Mouse (Mus musculus): ENCODE data around the gene Hps3.
"Not testable (repeated sequence)": the region's sequence is repeated elsewhere in the genome, so short reads cannot be mapped to it uniquely, and the experiment has no call there.

Gene Hps3

DNA sequence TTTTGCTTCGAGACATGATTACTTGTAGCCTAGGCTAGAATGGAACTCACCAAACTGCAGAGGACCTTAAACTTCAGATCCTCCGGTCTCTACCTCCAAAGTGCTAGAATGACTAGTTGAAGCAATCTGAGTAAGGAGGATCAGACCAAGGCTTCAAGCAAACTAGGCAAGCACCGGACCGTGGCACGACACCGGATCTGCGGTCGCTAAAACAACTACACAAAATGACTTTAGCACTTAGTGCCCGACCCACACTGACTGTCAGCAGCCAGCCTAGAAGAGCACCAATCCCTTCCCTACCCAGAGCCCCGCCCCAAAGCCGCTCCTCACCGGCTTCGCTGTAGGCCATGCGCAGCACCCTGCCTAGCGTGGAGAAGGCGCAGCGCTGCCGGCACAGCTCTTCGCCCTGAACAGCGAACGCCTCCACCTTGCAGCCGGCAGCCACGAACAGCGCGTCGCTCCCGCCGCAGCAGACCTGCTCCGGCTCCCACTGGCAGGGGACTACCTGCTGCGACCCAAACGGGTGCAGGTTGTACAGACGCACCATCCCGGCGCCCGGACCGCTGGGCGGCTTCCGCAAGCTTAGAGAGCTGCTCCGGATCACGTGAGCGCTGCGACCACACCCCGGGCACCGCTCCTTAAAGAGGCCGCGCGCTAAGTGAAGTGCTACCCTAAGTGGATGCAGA, at the start of gene Hps3:
Gene Hps3 (minus strand): TSS at position 597 of the 686 bp plus-strand sequence.
- peak; percentile 86 for DNase-seq

- DNase-seq: no peak
Measured at GRCm38 (mm10) chr3:20082161-20082560, 47.0 kb upstream of the Hps3 start.

DNA sequence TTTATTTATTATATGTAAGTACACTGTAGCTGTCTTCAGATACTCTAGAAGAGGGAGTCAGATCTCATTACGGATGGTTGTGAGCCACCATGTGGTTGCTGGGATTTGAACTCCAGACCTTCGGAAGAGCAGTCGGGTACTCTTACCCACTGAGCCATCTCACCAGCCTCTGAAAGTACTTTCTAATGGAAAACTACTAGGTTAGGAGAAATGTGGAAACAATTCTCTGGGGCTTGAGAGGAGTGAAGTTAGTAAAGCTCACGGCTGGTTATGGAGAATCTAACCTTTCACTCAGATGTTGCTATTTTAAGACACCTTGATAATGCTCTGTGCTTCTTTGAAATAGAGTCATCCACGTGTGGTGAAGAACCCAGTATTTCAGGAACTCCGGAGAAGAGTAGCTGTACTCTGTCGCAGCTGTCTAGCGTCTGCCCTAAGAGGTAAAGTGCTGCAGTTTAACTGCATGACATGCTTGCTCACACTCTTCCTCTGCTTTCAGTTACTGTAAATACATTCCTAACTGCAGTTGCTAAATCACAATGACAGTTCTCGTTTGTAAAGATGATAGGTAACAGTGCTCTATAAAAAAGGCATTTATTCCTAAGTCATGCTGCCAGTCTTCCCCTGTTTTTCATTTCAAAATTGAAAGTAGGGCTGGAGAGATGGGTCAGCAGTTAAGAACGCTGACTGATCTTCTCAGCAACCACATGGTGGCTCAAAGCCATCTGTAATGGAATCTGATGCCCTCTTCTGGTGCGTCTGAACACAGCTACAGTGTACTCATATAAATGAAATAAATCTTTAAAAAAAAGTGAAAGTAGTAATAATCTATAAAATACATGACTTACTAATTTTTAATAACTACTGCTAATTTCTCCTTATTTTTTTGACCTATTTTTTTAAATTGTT, 41.3 kb upstream of the Hps3 start:
- no peak for DNase-seq

GRCm38 (mm10) chr3:20058197-20058541, 23.1 kb upstream of the Hps3 start:
- peak; percentile 46 for DNase-seq

- peak; percentile 98 for DNase-seq
Measured at GRCm38 (mm10) chr3:20057306-20058196, 22.4 kb upstream of the Hps3 start, which contains the start of gene Hltf. Gene Hltf (plus strand): TSS chr3:20057811.

- DNase-seq: not testable (repeated sequence)
Measured at GRCm38 (mm10) chr3:20044736-20045135, 9.6 kb upstream of the Hps3 start.

GRCm38 (mm10) chr3:20041461-20041860, 6.3 kb upstream of the Hps3 start:
- DNase-seq: not testable (repeated sequence)

DNA sequence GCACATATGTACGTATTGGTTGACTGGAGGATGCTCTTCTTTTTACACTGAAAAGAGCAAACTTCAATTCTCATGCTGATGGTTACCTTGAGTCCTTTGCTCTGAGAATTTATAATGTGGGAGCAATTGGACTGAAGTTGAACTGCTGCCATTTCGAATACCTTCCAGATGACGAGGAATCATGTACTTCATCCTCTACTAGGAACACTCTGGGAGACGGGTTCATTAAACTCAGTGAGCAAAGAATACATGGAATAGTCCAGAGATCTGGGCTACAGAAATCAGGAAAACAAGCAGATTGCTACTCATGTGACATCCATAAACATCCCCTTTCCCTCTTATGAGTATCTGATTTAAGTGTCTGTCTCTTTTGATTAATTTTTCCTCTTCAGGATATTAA, 954 bp upstream of the Hps3 start:
- no peak for DNase-seq

- DNase-seq: peak; percentile 30
Measured at GRCm38 (mm10) chr3:20033761-20034718, 1.1 kb downstream of the Hps3 start.

- DNase-seq: no peak
Measured at GRCm38 (mm10) chr3:20030807-20031206, 4.3 kb downstream of the Hps3 start.

- no peak for DNase-seq
Measured at GRCm38 (mm10) chr3:20028640-20029039, 6.5 kb downstream of the Hps3 start.

GRCm38 (mm10) chr3:20027788-20028187, 7.3 kb downstream of the Hps3 start:
- DNase-seq: no peak

GRCm38 (mm10) chr3:20026996-20027689, 8.0 kb downstream of the Hps3 start:
- DNase-seq: no peak

DNA sequence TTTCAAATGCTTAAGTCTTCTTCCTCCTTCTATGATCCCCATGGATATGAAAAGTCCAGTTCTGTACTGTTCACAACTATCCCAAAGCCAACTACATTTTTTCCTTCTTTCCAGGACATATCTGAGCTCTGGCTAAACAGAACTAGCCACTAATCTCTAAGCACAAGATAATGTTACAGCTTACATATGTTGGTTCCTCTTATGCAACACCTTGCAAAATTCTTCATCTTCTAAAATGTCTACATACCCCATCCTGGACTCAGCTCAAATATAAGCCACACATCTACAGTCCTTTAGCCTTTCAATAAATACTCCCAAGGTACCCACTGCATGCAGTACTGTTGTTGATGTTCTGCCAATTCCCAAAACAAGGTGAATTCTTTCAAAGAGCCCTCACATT, 8.6 kb downstream of the Hps3 start:
- no peak for DNase-seq

GRCm38 (mm10) chr3:20023832-20024231, 11.3 kb downstream of the Hps3 start:
- no peak for DNase-seq

- no peak for DNase-seq
Measured at GRCm38 (mm10) chr3:20018076-20018475, 17.0 kb downstream of the Hps3 start.

GRCm38 (mm10) chr3:20014454-20014853, 20.7 kb downstream of the Hps3 start:
- no peak for DNase-seq

DNA sequence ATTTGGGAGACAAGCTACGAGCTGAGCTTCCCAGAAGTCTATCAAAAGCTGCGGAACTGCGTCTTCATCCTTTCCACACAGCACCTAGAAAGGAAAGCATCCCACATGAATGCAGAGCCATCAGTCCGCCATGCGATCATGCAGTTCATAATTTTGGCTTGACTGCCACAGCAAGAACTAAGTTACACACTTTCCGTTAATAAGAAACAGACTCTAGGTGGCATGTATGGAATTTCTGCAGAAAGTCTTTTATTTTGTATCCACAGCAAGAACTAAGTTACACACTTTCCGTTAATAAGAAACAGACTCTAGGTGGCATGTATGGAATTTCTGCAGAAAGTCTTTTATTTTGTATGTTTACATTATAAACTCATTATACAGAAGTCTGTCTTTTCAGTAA, 24.2 kb downstream of the Hps3 start:
- not testable (repeated sequence) for DNase-seq

GRCm38 (mm10) chr3:20010464-20010863, 24.7 kb downstream of the Hps3 start:
- DNase-seq: no peak

DNA sequence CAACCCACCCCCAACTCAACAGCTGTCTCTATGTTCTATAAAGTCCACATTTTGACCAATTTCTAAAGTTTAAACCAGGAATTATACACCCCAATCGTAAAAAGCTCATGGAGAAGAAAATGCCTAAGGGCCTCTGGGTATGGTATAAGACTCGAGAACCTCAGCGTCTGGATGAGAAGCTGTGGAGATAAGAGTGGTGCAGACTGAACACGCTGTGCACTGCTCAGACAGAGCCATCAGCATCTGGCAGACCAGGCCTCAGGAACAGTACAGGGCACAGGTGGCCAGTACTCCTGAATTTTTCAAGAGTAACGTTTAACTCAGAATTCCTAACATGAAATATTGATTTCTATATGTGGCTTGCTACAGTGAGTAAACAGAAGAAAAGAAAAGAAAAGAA, 27.4 kb downstream of the Hps3 start:
- DNase-seq: no peak

DNA sequence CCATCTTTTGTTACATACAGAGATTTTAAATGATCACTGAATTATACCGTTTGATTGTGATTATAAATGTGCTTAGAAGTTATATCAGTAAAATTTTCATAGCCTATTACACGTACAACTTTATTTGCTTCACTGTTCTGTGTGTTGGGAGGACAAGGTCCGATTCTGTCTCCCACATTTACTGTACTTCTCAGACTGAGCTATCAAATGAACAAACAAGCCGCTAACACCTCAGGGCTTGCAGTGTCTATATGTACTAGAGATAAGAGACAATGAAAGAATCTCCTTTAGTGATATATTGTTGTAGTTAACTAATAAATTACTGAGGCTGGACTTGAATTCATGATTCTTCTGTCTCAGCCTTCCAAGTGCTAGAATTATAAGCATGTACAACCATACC, 27.8 kb downstream of the Hps3 start:
- DNase-seq: no peak
